Mouse (Mus musculus) testis, postnatal 14 days (tissue): ENCODE results near the gene Pmm2.

ENCODE experiments used
- DNase-seq: peaks from one replicate; pipeline ENCODE4 v3.0.0; 2021; ENCODE audit warnings: low spot score

Pmm2 gene

GRCm38 (mm10) chr16:8679780-8680179 is 42.3 kb downstream of the Pmm2 start:
- no peak for DNase-seq

DNA sequence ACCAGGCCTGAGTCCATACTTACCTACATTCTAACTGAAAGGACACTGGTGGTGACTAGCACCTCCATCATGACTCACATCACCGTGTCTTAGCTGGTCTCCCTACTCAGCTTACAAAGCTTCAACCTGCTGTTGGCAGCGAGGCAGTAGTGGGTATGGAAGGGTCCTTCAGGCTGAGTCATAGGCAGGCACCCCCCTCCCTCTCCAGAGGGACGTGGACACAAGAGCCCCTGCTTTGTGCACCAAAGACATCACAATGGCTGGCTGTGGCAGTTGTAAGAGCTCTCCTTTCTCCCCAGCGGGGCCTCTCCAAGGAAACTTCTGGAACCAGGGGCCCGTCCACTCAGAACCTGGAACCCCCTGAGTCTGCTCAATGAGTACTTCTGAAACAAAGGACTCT is 43.0 kb downstream of the Pmm2 start, which contains the start of gene Gm5767:
TSS of gene Gm5767 (plus strand) at position 301 of the 400 bp plus-strand sequence.
- DNase-seq: no peak

GRCm38 (mm10) chr16:8685087-8685486 is 47.6 kb downstream of the Pmm2 start:
- DNase-seq: no peak

GRCm38 (mm10) chr16:8686121-8686870 is 48.8 kb downstream of the Pmm2 start:
- DNase-seq: peak; percentile 38

- DNase-seq: no peak
These were observed 49.5 kb downstream of the Pmm2 start for GRCm38 (mm10) chr16:8686871-8687535.

- no peak for DNase-seq
These were observed 50.2 kb downstream of the Pmm2 start for GRCm38 (mm10) chr16:8687559-8688112.

- DNase-seq: peak; percentile 47
These were observed 52.6 kb downstream of the Pmm2 start for GRCm38 (mm10) chr16:8689979-8690656.

DNA sequence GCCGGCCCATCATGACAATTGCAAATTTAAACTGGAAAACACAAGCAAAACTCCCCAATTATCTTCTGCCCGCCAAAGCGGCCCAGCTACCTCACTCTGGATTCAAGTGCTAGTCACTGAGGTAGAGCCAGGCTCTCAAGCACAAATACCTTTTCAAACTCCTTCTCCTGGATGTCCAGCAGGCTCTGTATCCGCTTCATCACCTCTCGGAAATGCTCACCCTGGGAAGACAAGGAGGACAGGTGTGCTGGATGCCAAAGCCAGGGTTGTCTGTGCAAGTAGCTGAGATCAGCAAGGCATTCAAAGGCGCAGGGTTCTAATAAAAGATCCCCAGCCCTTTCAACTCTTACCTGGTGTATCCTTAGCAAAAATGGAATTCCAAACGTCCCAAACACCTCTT is 53.7 kb downstream of the Pmm2 start:
- DNase-seq: no peak

DNA sequence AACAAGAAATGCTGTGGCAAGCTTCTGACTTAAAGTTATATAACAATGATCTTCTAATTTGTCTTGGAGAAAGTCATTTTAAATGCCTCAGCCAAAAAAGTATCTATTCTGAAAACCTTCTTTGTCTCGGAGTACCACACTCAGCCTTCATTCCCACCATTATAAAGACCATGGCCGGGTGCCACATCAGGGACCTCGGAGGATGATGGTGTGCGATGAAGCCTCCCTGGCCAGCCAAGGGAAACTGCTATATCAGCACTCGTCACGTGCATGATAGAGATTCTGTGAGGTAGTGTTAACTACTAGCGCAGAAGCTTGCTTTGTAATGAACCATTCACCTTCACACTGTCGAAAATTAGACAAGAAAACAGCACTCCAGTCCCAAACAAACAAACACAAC is 62.1 kb downstream of the Pmm2 start:
- DNase-seq: peak; percentile 53

DNA sequence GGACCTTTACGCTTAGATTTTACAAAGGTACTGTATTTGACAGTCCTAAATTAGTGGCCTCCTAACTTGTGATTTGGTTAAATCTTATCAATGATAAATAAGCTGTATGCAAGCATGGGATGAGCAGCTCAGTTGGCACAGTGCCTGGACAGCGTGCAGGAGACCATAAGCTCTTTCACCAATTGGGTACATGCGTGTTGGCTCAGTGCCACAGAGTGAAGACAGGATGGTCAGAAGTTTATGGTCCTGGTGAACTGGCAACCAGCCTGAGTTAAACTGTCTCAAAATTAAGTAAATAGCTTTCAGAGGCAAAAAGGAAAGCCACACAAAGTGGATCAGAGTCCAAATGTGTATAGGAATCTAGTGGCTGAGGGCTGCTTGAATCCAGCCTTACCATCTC is 63.1 kb downstream of the Pmm2 start:
- DNase-seq: no peak

GRCm38 (mm10) chr16:8711998-8712397 is 74.5 kb downstream of the Pmm2 start:
- no peak for DNase-seq
